Mouse (Mus musculus) effector memory CD4-positive, alpha-beta T cell, adult 5 months (primary cell): ENCODE measurements around the gene Lmna. TPM values are rescaled to one million over a fixed set of nuclear protein-coding genes. Genes with fewer than 3 reads are reported as not detected.

ENCODE experiments used
- polyA plus RNA-seq: library from polyadenylated mRNA; unstranded; fragments of 100-300 nt; shearing (Covaris generic); gene quantifications from one replicate; pipeline ENCODE4 v1.2.1, GENCODE M21; 2017

The Lmna gene
- polyA plus RNA-seq = 125 TPM

DNA sequence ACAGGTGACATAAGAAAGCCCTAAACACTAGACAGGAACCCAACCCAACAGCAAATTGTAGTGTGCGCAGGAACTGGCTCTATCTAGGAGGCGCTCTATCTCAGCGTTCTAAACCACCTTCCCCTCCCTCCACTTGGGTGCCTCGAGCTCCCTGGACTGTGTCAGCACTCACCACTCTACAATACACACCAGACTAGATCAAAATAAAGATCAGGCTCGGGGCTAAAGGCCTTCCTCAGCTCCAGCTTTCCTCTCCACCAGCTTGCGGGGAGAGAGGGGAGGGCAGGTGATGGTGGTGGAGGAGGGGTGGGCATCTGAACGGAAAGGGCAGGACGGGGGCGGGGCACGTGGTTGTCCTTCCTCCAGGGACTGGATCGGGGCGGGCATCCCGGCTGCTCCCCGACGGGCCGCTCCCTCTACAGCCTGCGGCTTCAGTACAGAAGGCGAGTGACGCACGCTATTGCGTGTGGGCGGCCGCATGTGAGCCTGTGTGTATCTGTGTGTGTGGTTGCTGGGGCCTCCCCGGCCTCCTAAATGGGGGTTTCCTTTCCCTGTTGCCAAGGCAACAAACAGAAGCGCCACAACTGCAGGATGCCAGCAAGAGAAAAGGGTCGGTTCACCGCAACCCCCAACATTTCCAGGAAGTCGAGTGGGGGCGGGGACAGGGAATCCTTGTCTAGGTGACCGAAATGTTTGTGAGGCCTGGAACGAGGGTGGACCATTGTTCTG, at the start of gene Lmna:
Lmna (minus strand) TSS at position 265 of the 729 bp plus-strand sequence.

DNA sequence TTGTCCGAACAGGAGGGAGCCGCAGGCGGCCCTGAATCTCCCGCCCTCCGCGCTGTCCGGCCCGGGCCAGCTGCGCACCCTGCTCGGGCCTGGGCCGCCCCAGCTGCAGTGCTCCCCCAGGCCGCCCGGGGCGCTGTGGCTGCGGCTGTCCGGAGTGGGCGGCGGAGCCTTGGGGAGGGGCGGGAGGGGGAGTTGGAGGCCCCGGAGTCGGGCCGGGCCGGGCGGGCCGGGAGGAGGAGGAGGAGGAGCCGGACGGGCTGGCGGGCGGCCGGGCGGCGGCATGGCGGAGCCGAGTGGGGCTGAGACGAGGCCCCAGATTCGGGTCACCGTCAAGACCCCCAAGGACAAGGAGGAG, 43.7 kb upstream of the Lmna start, which contains the start of gene Ubqln4:
Ubqln4 (plus strand) TSS at position 234 of the 355 bp plus-strand sequence.

DNA sequence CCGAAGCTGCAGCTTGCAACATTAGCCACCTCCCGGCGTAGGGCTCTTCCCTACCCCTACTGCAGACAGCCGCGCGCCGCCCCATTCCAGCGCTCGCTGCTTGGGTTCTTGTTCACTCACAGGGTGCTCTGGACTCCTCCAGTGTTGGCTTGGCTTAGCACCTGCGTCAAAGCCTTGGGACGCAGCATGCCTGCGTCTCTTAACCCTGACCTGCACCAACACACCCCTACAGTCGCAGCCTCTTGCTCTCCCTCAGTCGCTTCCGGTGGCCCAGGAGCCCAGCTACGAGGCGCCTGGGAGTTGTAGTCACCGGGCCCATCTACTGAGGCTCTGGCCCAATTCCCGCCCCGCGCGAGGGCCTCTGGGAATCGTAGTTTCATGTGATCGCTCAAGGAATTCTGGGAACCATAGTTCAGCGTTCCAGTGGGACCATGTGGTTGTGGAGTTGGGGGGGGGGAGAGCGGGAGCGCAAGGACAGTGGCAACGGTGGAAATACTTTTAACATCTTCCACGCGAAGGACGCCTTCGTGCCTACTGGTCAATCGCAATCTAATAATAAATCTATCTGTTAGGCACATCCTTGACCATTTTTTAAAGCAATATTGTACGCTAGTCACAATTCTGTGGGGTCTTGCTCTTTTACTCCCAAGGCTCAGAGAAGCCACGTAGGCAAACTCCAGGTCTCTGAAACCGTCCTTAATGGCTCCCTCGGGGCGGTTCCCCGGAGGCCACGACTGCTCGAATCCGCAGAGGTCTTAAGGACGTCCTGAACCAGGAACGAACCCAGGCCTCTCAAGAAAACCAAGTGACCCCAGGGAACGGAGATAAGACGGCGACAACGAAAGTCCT, 43.1 kb upstream of the Lmna start, which contains the start of gene Lamtor2:
Lamtor2 (minus strand) TSS at position 399 of the 849 bp plus-strand sequence.

DNA sequence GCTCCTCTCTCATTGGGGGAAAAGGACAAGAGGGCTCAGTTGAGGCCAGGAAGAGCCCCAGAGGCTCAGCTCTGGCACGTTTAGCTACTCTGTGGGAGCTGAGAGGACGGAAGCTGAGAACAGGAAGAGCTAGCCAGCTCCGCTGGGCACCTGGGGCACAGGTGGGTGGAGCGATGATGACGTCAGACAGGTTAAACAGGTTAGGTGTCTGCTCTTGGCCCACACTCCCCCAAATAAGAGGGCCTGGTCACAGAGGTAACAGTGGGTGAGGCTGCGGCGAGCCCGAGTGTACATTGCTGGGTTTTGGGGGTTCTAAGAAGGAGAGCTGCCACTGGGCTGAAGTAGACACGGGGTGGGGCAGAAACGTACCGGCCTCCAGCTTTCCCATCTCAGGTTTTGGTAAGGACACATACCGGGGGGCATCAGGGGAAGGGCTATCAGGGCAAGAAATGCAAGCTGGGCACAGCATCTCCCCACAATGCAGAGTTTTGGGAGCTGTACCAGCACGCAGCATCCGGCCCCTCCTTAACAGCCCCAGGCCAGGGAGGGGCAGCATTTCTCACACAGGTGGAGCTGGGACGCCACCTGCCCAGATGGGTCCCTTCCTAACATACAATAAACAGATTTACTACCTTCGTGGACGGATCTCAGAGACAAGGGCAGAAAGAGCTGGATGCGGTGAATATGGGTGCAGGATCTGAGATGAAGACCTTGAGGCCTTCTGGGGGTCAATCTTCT, 38.6 kb upstream of the Lmna start, which contains the start of gene Rab25:
Rab25 (minus strand) TSS at position 121 of the 738 bp plus-strand sequence.

DNA sequence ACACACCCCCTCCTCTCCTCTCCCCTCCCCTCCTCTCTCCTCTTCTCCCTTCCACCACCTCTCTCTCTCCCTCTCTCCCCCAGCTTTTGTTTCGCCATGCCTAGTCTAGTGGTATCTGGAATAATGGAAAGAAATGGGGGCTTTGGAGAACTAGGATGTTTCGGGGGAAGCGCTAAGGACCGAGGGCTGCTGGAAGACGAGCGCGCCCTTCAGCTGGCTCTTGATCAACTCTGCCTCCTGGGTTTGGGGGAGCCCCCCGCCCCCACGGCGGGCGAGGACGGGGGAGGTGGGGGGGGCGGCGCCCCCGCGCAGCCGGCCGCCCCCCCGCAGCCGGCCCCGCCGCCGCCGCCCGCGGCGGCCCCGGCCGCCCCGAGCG, 22.5 kb upstream of the Lmna start, which contains the start of gene Mex3a:
Mex3a (plus strand) TSS at position 97 of the 376 bp plus-strand sequence.

DNA sequence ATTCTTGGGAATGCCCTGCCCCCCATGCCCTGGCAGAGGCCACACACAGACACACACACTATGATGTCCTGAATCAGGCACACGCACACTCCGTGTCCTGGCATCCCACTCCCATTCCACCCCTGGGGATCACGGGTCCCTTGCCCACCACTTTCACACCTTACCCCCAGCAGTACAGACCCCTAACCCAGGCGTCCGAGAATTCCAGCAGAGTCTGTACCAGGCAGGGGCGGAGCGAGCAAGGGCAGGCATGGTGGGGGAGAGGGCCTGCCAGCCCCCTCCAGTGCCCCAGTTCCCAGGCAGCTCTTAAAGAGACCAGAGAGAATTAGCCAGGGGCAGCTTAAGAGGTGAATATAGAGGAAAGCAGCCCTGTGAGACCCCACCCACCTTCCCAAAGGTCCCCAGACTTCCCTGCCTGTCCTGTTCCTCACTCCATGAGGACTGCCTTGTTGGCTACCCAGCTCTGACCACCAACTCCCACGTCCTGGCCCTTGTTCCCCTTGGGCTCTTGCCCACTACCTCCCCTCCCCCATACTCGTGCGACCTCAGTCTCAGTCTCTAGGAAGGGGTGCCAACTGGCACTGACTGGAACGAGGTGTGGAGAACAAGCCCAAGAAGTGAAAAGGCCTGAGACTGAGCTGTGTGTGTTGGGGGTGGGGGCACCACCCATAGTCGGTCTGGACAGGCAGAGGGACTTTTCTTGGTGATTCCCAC, 48.6 kb downstream of the Lmna start, which contains the start of gene Sema4a:
Sema4a (minus strand) TSS at position 200 of the 714 bp plus-strand sequence.

Other genes with a start within 250 kb of the Lmna start
- gene Gm38392, start 222.7 kb downstream of the Lmna start, polyA plus RNA-seq = not detected
- gene Tsacc, start 213.0 kb downstream of the Lmna start, polyA plus RNA-seq = 6.0 TPM
- gene Cct3, start 212.8 kb downstream of the Lmna start, polyA plus RNA-seq = 267 TPM
- 174 TPM for gene Glmp, start 184.9 kb downstream of the Lmna start, polyA plus RNA-seq
- gene Tmem79, start 173.8 kb downstream of the Lmna start, polyA plus RNA-seq = 0.31 TPM
- 51.1 TPM for gene Smg5, start 173.7 kb downstream of the Lmna start, polyA plus RNA-seq
- gene Paqr6, start 145.4 kb downstream of the Lmna start, polyA plus RNA-seq = not detected
- not detected for gene Bglap3, start 137.2 kb downstream of the Lmna start, polyA plus RNA-seq
- gene Bglap2, start 131.3 kb downstream of the Lmna start, polyA plus RNA-seq = not detected
- not detected for gene Bglap, start 125.5 kb downstream of the Lmna start, polyA plus RNA-seq
- 33.5 TPM for gene Pmf1, start 99.6 kb downstream of the Lmna start, polyA plus RNA-seq
- 12.7 TPM for gene Slc25a44, start 84.8 kb downstream of the Lmna start, polyA plus RNA-seq
- gene Sema4a, start 48.8 kb downstream of the Lmna start, polyA plus RNA-seq = 109 TPM
- not detected for gene Mex3a, start 22.4 kb upstream of the Lmna start, polyA plus RNA-seq
- not detected for gene Rab25, start 38.3 kb upstream of the Lmna start, polyA plus RNA-seq
- 114 TPM for gene Lamtor2, start 43.1 kb upstream of the Lmna start, polyA plus RNA-seq
- 31.1 TPM for gene Ubqln4, start 43.8 kb upstream of the Lmna start, polyA plus RNA-seq
- 56.5 TPM for gene Ssr2, start 65.9 kb upstream of the Lmna start, polyA plus RNA-seq
- 74.7 TPM for gene Arhgef2, start 96.0 kb upstream of the Lmna start, polyA plus RNA-seq
- not detected for gene Rxfp4, start 143.2 kb upstream of the Lmna start, polyA plus RNA-seq
- gene Khdc4, start 175.8 kb upstream of the Lmna start, polyA plus RNA-seq = 149 TPM
- gene Rit1, start 206.9 kb upstream of the Lmna start, polyA plus RNA-seq = 23.7 TPM